Mouse (Mus musculus): ENCODE data around the gene Lin54.

Lin54 gene

DNA sequence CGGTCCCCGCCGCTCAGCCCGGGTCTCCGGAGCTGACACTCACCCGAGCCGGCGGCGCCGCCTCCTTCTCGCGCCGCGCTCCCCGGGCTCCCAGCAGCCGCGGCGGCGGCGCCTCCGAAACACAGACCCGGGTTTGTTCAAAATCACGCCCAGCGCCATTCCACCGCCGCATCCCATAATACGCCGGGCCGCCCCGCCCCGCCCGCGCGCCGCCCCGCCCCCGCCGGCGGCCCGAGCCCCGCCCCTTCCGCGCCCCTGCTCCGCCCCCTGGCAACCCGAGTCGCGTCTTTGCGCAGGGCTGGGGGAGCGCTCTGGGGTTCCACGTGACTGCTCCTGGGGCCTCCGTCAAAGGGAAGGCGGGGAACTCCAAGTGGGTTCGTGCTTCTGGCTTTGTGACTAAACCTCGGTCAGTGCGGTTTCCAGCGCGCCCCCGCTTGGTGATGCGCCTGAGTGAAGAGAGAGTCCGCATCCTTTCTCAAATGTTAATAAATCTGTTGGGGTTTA lies at the start of gene Lin54:
Gene Lin54 (minus strand): TSS at position 182 of the 504 bp plus-strand sequence.
- DNase-seq = peak; percentile 80

DNA sequence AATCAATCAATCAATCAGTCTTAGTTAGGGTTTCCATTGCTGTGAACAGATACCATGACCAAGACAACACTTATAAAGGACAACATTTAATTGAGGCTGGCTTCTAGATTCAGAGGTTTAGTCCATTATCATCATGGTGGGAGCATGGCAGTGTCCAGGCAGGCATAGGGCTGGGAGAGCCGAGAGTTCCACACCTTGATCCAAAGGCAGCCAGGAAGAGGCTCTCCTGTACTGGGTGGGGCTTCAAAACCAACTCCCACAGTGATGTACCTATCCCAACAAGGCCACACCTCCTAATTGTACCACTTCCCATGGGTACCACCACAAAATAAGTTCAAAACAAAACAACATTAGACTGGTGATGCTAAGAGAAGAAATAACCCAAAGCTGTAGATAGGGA lies 49.7 kb upstream of the Lin54 start:
- no peak for DNase-seq

DNA sequence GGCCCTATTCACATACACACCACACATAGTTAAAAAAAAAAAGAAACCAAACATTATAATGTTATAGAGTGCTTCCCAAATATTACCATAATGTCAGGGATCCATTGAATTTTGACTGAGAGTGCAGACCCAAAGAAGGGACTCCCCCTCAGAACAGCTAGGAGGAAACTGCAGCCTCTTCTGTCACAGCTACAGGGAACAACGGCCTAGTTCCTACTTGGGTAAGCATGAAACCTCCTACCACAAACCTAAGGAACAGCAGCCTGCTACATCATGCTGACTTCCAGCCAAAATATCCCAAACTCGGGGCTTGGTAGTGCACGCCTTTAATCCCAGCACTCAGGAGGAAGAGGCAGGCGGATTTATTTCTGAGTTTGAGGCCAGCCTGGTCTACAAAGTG lies 48.9 kb upstream of the Lin54 start:
- no peak for DNase-seq

DNA sequence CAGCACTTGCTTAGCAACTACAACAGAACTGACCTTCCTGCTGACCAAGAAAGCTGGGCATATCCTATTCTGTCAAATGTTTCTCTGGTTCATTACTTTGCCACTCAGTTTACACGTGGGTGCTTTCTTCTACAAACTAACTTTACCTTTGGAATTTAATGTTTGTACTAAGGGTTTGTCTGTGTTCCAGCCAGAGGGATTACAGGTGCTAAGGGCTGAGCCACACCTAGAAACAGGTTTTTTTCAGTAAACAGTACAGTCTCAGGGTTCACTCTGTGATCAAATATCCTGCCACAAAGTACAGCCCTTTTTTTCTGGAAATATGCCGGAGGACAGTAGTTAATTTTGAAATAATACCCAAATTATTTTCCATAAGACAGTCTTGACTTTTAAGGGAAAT lies 47.8 kb upstream of the Lin54 start:
- DNase-seq = no peak

DNA sequence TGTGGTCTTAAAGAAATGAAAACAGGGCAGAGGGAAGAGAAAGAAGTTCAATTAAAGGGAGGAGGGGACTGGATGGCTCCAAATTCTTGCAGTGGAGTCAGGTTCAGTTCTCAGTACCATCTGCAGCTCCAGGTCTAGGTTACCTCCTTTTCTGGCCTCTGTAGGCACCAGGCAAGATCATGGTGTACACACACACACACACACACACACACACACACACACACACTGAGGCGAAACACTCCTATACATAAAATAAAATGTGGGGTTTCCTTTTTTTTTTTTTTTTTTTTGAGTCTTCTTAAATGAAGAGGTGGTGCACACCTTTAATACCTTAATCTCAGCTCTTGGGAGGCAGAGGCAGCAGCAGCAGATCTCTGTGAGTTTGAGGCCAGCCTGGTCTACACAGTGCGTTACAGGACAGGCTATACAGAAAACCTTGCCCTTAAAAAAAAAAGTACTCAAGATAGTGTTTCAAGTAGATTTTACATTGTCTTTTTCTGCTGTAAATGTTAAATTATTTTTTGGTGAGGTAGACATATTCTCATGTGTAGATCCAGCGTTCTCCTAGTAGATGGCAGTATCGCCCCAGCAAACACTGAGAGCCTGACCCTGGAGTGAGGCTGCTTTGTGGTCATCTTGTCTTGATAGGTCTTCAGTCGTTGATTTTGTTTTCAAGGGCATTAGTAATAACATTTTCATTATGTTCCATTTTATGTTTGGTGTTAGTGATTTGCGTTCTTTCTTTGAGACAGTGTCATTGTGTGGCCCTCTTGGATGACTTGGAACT lies 46.0 kb upstream of the Lin54 start:
- no peak for DNase-seq

DNA sequence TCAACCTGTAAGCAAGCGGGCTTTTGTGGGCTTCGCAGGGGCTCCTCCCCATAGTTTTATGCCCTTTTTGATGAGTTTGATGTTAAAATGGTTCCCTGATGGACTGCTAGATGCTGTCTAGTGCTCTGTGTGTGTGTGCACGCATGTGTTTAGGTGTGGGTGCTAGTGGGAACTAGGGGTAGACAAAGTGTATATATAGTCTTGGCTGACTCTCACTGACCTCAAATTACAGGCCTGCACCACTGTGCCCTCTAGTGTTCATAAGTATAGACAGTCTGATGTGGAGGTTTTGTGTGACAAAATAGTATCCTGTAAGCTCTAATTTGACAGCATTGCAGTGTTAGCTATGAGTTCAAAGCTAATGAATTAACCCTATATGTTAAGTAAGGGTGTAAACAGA lies 36.2 kb upstream of the Lin54 start:
- peak; percentile 15 for DNase-seq

DNA sequence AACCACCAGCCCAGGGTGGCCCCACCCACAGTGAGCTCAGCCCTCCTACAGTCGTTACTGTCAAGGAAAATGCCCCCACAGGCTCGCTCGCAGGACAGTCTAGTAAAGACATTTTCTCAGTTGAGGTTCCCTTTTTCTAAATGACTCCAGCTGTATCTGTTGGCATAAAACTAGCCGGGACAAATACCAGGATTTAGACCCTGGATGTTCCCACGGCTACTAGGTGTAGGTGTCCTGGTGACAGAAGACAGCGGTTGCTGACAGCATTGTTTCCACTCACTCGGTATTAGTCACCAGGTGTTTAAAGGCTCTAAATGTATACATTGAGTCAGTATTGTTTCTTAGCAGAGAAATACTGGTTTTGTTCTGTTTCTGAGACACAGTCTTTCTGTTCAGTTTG lies 35.4 kb upstream of the Lin54 start:
- no peak for DNase-seq

DNA sequence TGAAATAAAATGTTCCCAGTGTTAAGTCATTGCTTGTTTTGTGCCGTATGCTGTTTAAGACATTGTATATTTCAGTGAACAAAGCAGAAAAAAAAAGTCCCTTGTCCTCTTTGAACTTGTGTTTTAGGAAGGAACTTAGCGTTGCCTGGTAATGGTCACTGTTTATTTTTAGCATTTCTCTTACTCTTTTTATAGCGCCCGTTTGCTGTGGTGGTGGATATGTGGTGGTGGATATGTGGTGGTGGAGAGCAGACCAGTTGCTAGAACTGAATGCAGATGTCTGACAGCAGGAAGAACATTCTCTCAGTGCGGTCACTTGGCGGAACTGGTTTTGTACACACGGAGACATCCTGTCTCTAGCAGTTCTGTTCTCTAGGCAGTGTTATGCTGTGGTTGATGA lies 25.7 kb upstream of the Lin54 start:
- no peak for DNase-seq

DNA sequence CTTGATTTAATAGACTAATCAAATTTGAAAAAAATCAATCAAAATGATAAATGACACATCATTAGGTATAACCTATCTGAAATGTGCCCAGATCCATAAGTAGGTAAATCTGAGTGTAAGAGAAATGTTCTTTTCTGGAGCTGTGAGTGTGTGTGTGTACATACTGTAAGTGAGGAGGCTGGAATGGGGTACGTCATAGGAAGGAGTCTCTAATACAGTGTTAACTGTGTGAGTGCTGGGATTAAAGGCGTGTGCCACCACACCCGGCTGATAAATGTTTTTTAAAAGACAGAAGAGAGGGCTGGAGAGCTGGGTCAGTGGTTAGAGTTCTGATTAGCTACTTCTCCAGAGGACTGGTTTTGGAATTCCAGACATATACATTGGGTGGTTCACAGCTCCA lies 25.2 kb upstream of the Lin54 start:
- no peak for DNase-seq

DNA sequence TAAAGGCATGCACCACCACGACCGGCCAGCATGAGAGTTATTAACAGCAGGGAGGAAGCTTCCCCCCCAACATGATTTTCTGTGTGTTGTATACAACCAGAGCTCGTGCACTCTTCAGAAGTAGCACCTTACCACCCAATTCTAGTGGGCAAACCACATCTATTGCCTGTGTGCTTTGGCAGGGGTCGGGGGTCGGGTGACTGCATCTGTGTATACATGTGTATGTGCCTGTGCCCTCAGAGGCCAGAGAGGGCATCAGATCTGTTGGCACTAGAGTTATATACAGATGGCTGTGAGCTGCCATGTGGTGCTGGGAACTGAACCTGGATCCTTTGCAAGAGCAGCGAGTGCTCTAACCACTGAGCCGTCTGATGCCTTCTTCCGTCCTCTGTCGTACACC lies 24.5 kb upstream of the Lin54 start:
- no peak for DNase-seq

DNA sequence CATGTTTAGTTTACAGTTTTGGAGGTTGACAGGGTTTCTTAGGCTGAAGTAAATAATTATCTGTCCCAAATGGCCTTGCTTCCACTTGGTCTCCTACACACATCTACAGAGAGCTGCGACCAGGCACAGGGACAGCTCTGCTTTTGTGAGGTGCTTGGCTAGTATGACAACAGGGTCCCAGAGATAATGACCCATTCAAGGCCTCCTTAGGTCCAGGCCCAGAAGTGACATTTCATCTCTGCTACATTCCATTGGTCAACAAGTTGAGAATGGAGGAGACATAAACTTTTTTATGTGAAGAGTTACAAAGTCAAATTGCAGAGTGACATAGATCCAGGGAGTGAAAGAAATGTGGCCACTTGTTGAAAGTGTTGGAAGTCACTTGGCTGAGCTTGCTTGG lies 22.9 kb upstream of the Lin54 start:
- DNase-seq = no peak

DNA sequence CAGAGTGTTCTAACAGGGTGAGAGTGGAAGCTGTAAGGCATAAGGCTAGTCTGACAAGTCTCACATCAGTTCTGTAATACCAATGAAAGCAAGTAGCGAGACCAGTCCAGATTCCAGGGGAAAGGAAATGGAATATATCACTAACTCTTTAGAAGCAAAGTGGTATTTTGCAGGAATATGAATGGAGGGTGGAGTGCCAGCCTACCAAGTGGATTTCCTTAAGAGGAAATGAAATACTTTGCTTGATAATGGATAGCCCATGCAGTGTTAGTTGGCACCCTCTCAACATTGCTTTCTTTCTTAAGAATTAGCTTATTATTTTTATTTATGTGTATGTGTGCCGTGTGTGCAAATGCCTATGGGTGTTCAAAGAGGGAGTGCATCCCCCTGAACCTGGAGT lies 19.8 kb upstream of the Lin54 start:
- DNase-seq = no peak

DNA sequence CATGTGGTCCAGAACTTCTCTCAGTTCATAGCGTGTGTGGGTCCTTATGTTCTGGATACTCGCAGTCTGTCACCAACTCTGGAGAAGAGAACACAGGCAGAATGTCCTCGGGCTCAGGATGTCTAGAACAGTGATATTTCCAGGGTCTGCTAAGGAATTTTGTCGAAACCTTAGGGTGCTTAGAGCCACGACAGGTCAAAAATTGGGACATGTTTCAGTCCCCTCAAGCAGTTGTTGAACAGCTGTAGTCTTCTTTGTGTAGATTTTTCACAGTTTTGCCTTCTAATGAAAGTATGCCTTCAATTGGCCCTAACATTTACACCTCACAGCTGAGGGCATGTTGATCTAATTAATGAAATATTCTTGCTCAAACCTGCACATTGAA lies 18.6 kb upstream of the Lin54 start:
- DNase-seq = no peak

DNA sequence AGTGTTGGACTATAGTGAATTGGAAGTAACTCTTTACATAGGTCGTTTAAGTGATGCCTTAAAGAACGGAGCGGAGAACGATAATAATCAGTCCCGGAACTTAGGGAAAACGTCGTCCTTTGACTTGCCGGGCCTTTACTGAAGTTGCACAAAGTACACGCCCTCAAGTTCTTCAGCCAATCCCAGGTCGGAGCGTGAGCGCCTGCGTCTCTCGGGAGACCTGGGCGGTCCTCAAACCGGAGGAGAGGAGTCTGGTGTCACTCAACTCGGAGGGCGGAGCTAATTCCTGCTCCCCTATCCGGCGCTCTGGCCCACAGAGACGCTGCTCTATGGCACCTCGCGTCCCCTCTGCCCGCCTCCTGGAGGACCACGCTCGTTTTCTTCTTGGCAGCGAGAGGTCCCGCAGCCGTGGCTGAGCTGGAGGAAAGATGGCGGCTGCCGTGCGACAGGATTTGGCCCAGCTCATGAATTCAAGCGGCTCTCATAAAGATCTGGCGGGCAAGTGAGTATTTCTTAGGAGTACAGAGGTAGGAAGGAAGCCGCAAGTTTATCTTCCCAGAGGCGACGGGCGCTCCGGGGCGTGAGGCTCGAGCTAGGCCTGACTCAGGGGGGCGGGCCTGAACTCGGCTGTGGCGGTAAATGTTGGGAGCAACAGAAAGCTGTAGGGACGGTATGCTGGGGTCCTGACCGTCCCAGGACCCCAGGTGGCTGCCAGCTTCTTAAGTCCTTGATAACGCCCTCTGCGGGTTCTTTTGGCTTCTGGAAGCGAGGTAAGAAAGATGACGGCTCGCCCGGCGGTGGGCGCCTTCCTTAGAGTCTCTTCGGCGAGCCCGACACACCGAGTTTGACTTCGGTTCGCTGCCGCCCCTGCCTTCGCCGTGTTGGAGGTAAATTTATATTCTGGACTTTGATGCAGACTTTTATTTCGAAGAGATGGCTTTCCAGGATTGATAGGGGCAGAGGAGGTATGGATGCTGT lies 17.9 kb upstream of the Lin54 start, which contains the start of gene Cops4:
Gene Cops4 (plus strand): TSS at position 261 of the 978 bp plus-strand sequence.
- DNase-seq = peak; percentile 95

DNA sequence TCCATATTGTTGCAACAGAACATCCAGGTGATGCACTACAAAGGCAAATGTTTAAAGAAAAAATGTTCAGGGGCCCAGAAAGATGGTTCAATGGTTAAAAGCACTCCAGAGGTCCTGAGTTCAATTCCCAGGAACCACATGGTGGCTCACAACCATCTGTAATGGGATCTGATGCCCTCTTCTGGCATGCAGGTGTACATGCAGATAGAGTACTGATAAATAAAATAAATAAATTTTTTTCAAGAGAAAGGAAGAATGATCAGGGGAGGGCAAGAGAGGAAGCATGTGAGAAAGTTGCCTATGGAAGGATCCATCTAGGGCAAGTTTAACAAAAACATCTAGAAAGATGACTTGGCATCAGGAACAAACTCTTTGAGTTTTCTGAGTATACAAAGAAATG lies 12.1 kb upstream of the Lin54 start:
- no peak for DNase-seq

DNA sequence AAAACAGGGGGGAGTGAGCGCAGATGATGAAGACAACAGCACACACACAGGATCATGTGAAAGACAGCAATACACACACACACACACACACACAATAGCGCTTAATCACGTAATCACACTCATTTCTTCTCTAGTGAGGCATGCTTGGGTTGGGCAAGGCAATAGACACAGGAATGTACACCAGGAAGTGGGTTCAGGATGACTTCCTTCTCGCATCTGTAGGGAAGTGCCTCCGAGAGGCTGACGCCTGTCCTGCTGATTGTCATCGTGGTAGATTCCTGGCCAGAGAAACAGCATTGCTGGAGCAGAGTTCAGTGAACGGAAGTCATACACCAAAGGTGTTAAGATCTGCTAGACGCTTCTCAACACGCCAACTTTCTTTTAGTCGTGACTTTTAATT lies 8.8 kb upstream of the Lin54 start:
- DNase-seq = no peak

DNA sequence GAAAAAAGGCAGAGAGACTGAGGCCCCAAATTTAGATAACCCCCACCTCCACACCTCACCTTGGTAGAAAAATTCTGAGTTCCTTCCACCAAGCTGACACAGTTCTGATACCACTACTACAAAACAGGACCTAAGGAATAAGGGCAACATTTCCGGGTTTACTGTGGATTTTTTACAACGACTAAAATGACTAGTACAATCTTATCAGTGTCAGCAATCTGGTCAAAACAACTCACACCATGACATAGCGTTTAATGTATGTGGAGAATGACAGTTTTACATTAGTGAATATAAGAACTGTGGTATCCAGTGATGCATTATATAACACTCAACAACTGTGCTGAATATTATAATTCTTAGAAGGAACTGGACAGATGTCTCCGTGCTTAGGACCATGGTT lies 828 bp upstream of the Lin54 start:
- no peak for DNase-seq

DNA sequence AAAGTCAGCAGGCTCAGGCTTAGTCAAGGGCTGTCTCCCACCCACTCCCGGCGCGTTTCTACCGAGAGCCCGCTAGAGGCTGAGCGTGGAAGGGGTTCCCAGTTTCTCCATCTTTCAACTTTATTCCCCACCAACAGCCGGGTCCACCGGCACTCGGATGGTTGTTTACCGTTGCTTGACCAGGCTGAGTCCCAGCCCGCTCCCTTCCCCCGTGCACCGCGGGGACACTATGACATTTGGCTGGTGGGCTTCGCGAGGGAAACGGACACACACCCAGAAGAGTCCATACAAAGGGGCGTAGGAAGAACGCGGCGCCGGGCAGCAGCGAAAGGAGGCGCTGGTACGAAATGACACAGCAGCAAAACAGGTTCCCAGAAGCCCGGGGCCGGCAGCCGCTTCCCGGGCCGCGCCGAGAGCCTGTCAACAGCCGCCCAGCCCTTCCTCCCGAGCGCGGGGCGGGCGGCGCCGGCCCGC lies 571 bp downstream of the Lin54 start:
- peak; percentile 21 for DNase-seq

DNA sequence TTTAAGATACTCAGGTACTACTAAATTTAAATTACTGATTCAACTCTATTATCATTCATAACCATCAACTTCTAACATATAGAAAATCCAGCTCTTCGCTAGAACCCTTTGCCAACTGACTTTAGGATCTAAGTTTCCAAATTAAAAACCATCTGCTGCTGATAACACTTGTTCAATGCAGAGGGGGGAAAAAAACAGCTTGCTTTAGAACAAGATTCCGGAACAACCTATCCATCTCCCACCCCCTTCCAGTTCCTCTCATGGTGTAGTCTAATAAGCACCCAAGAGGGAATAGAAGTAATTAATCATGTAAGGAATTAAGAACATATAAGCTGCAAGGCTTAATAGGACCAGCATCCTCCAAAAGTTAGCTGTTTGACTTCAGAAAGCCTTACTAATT lies 1.2 kb downstream of the Lin54 start:
- no peak for DNase-seq

DNA sequence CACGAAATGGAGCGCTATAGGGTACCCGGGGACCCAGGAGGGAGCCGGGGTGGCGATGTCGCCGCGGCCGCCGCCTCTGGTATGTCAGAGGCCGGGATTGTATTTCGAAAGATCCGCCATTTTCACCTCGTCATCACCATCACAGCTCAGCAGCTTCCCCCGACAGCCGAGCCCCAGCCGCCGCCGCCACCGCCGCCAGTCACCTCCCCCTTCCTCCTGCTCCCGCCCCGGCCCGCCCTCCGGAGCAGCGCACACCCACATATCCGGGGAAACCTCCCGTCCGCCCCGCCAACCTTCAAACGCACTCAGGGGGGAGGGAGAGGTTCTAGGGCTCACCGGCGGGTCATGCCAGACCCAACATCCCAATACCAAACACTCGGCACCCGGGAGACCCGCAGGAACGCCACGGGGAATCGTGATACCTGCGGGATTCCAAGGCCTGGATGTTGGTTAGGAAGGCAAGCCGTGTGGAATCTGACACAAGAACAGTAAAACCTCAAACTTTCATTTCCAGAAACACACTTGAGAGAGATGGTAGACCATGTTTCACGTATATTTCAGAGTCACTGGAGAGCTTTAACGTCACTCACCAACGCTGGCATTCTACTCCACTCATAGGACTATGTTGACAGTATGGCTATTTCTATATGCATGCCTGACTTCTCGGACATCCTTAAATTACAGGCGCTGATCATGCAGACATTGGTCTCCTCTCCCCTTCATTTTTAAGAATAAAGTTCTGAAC lies 1.8 kb downstream of the Lin54 start:
- DNase-seq = peak; percentile 77

DNA sequence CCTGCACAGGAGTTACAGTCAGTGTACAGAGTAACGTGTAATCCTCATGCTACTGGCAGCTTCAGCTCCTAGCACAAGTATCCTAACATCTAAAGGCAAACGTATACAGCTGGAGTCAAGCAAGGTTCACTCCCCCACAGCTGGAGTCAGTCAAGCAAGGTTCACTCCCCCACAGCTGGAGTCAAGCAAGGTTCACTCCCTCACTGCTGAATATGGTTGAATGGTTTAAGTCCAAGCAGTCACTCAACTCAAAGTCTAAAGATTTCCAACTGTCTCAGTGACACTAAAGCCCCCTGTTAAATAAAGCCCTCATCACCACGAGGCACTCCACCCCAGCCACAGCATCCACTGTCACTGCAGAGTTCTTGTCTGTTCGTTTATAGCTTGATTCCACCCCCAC lies 8.7 kb downstream of the Lin54 start:
- DNase-seq = no peak

DNA sequence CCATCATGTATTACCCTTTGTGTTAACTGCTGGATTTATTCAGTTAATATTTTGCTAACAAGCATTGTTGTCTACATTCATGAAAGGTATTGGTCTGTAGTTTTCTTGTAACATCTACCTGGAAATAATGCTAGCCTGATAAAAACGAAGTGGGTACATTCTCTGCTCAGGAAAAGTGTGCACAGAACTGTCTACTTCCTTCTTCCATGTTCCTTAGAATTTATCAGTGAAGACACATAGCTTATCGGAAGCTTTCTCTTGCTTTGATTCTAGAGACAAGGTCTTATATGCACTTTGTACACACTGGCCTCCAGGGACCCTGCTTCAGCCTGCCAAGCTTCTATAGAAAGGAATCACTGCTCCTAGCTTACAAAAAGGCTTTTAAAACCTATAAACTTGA lies 11.1 kb downstream of the Lin54 start:
- DNase-seq = no peak

DNA sequence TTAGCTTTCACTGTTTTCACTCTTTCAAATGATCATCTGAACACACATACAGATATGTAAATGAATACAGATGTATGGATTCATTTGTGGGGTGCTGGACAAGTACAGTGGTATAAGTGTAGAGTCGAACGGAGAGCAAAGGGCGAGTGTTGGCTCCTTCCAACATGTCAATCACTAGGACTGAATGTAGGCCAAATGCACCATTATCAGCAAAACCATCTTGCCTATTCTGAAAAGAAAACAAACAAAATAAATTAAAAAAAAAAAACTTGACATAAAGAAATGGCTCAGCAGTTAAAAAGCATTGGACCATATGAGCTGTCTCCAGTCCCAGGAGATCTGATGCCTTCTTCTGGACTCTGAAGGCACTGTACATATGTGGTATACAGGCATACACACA lies 12.2 kb downstream of the Lin54 start:
- DNase-seq = no peak

Data from kidney, adult 18-20 months (tissue).